Mouse (Mus musculus) CH12.LX (cell line): ENCODE measurements around the gene Cyb561a3.

Experiments
- CTCF ChIP-seq, 2 experiments: IDR thresholded peaks in 1 of 2; conservative IDR thresholded peaks in 1 of 2; 2 replicates each; pipeline ENCODE4 v1.5.1; 2011 to 2012; ENCODE audit warnings: low read depth in 2 of 2, low read length in 2 of 2, improper control_type of control experiment in 1 of 2, inconsistent platforms in 1 of 2, mild to moderate bottlenecking in 1 of 2, moderate library complexity in 1 of 2
- MXI1 ChIP-seq: IDR thresholded peaks from 2 replicates; pipeline ENCODE4 v1.6.1; 2011; ENCODE audit warnings: mild to moderate bottlenecking, low read depth, low read length, improper control_type of control experiment
- POLR2A ChIP-seq: IDR thresholded peaks from 2 replicates; pipeline ENCODE4 v1.6.1; 2011; ENCODE audit warnings: low read depth, mild to moderate bottlenecking, improper control_type of control experiment, low read length

DNA sequence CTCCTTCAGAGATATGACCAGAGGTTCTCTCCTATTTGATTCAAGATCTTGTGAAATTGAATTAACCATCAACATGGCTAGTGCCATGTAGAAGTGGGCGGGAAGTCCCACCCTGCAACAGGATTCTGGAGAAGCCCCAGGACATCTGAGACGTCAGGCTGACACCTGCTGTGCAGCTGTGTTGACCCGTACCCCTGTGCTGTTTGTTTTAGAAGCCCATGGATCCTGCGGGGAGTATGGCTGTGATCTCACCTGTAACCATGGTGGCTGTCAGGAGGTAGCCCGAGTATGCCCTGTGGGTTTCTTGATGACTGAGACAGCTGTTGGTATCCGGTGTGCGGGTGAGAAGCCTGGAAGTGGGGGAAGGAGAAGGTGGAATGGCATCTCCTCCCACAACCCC lies 60.9 kb downstream of the Cyb561a3 start:
- TF ChIP-seq MXI1: no peak
- TF ChIP-seq POLR2A: no peak
- TF ChIP-seq CTCF (conservative IDR thresholded peaks at IDR 0.05 in 1 of 2, IDR thresholded peaks at IDR 0.05 in 1 of 2; ENCODE audit: low read depth in 2 of 2, low read length in 2 of 2): no peak
